Mouse (Mus musculus): ENCODE measurements around the gene Ccdc63. TPM values are rescaled to one million over a fixed set of nuclear protein-coding genes. Genes with fewer than 3 reads are reported as not detected.

The Ccdc63 gene
- polyA plus RNA-seq, 2 experiments from 2014 or later, result 0.75 TPM; not detected in 1

- no peak for ATAC-seq
These were observed 7.5 kb upstream of the Ccdc63 start for GRCm38 (mm10) chr5:122148107-122148506.

GRCm38 (mm10) chr5:122146609-122147008 is 6.0 kb upstream of the Ccdc63 start:
- no peak for ATAC-seq

GRCm38 (mm10) chr5:122146056-122146580 is 5.5 kb upstream of the Ccdc63 start:
- ATAC-seq, result peak; percentile 30

GRCm38 (mm10) chr5:122145381-122146055 is 4.9 kb upstream of the Ccdc63 start:
- ATAC-seq, result peak; percentile 84

- no peak for ATAC-seq
These were observed 4.2 kb upstream of the Ccdc63 start for GRCm38 (mm10) chr5:122144825-122145224.

- peak; percentile 56 for ATAC-seq
These were observed 2.9 kb upstream of the Ccdc63 start for GRCm38 (mm10) chr5:122143543-122143942.

- no peak for ATAC-seq
These were observed 1.8 kb upstream of the Ccdc63 start for GRCm38 (mm10) chr5:122142230-122142992.

- peak; percentile 65 for ATAC-seq
These were observed 852 bp downstream of the Ccdc63 start for GRCm38 (mm10) chr5:122139771-122140170.

GRCm38 (mm10) chr5:122138856-122139255 is 1.8 kb downstream of the Ccdc63 start:
- no peak for ATAC-seq

GRCm38 (mm10) chr5:122136508-122137408 is 3.9 kb downstream of the Ccdc63 start:
- ATAC-seq, result no peak

- ATAC-seq, result no peak
These were observed 5.2 kb downstream of the Ccdc63 start for GRCm38 (mm10) chr5:122135290-122135882.

- ATAC-seq, result no peak
These were observed 6.0 kb downstream of the Ccdc63 start for GRCm38 (mm10) chr5:122134395-122135289.

- no peak for ATAC-seq
These were observed 7.6 kb downstream of the Ccdc63 start for GRCm38 (mm10) chr5:122133050-122133389.

- peak; percentile 6 for ATAC-seq
These were observed 8.2 kb downstream of the Ccdc63 start for GRCm38 (mm10) chr5:122132167-122133049.

- ATAC-seq, result peak; percentile 78
These were observed 9.3 kb downstream of the Ccdc63 start for GRCm38 (mm10) chr5:122131076-122132051.

- ATAC-seq, result peak; percentile 4
These were observed 10.2 kb downstream of the Ccdc63 start for GRCm38 (mm10) chr5:122130341-122130998.

GRCm38 (mm10) chr5:122129068-122129655 is 11.5 kb downstream of the Ccdc63 start:
- no peak for ATAC-seq

GRCm38 (mm10) chr5:122125211-122125760 is 15.3 kb downstream of the Ccdc63 start:
- ATAC-seq, result no peak
